Mouse (Mus musculus): ENCODE measurements around the gene Faap24.

GRCm38 (mm10) chr7:35381861-35382260 lies 14.8 kb downstream of the Faap24 start:
- TF ChIP-seq CTCF (IDR thresholded peaks at IDR 0.05; ENCODE audit: low read depth, low read length) (no peak), GATA1 (IDR thresholded peaks at IDR 0.05; ENCODE audit: borderline replicate concordance, low read length) (no peak), POLR2AphosphoS5 (IDR thresholded peaks at IDR 0.05; ENCODE audit: insufficient replicate concordance, low read depth, low read length) (no peak)

Measured in G1E (cell line).